Mouse (Mus musculus) ovary, adult 18-20 months (tissue): ENCODE measurements around the gene Defb18.
"Not testable (repeated sequence)": the region's sequence is repeated elsewhere in the genome, so short reads cannot be mapped to it uniquely, and the experiment has no call there.

ENCODE experiments used
- DNase-seq: peaks from one replicate; pipeline ENCODE4 v3.0.0; 2022; ENCODE audit warnings: low spot score, mixed read lengths

Defb18 gene

GRCm38 (mm10) chr1:18237343-18237742, at the start of gene Defb18:
Gene Defb18 (minus strand): TSS chr1:18237443.
- no peak for DNase-seq

GRCm38 (mm10) chr1:18271095-18271494, 33.9 kb upstream of the Defb18 start:
- no peak for DNase-seq

- DNase-seq, result no peak
These were observed 31.6 kb upstream of the Defb18 start for GRCm38 (mm10) chr1:18268845-18269244.

DNA sequence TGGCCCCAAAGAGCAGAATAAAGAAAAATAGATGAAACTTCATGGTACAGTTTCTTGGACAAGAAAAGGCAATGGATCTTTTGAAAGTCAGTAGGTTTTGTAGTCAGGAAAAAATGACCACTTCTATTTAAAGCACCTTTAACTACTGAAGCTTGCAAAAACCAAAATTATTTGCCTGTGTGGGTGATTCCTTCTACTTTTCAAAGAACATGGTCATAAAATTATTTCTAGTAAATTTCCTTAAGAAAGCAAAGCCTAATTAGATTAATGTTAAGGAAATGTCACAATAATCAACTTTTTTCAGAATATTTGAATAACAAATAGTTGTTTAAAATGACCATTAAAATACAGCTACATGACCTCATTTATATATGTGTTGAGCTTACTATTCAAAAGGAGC, 27.8 kb upstream of the Defb18 start, which contains the start of gene Defb41:
Gene Defb41, minus strand, starts transcription at position 101 of the 400 bp plus-strand sequence.
- DNase-seq, result no peak

GRCm38 (mm10) chr1:18245801-18246580, 8.7 kb upstream of the Defb18 start:
- not testable (repeated sequence) for DNase-seq

DNA sequence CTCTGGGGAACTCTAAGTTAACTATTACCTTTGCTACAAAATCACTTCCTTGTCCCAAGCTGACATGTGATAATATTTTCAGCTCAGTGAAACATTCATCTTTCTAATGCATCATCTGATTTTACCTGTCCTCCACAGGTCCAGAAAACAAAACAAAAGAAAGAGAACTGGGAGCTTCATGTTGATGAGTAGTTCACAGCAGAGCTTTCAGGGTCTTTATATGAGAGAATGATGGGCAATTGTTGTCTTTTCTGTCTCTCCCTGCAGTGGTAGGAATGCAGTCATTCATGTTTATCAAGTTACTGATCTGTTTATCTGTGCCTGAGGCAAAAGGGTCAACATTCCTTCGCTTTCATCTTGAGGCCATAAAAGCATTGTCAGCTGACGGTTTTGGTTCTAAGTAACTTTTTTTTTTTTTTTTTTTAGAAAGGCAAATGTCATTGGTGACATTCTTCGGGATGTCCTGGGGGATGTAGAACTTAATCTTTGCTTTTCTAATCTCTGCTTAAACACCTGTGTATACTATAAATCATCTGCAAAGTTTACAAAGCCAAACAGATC, 13.8 kb downstream of the Defb18 start:
- DNase-seq, result no peak

DNA sequence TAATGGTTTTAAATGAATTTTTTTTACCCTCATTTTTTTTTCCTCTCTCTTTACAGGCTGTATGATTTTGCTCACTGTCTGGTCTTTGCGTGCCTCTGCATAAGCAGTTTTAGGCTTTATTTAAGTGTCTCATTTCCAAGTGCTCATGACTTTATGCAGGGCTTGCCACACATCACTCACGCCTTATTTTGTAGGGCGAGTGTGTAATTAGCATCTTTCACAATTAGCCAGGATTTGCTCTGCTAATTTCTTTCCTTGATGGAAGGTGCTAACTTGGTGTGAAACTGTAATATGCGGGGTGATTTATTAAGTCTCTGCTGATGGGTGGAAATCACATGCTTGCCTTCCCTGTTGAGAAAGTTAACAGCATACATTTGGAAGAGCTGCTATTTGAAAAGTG, 45.5 kb downstream of the Defb18 start:
- DNase-seq, result no peak

DNA sequence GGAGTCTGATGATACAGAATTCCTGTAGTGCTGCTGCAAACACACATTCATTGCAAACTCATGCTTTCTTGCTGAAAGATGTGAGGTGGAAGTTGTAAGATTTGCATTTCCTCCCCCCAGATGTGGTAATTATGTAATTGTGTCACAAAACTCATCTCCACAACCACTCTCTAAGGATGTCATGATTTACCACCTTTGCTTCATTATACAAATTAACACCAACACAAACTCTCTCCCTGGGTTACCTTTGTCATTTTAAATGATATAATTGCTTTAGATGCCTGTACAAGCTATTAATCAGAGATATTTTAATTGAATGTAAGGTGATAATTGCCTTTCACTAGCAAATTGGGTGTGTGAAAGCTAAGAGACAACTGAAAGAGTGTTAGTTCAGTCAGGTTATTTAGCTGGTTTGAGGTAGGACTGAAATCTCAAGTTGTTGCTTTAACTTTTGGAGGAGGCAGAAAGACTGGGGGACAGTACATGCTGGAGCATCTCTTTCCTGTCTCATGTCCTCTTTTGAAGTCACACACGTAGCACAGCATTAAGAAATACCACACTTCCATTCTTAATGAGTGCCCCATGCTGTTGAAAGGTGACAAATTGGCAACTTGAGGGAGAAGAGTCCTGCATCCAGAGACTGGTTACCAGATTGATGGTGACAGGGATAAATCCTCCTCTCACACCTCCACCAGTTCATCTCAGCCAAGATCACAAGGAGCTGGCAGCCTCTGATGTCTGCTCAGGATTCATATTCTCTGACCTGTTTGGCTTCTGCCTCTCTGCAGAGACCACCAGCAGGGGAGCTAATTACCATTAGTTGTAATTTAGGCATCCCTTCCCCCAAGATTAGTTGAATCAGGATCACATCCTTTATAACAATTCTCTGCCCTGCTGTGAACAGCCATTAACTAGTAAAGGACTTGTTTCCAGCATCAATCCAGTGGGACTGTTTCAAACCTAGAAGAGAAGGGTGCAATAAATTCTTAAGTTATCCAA, 46.2 kb downstream of the Defb18 start:
- no peak for DNase-seq
